Mouse (Mus musculus) stomach, postnatal 0 days (tissue): ENCODE results near the gene Tfdp2.
A peak's percentile ranks its signal among the peaks of the same experiment; 100 is the strongest.

Experiments used
- CTCF ChIP-seq: IDR thresholded peaks from 2 replicates; pipeline ENCODE4 v1.5.1; 2016; ENCODE audit warnings: antibody characterized with exemption, low read depth, mild to moderate bottlenecking, moderate library complexity
- EP300 ChIP-seq: optimal IDR thresholded peaks from 2 replicates; pipeline ENCODE3; 2016; ENCODE audit warnings: antibody characterized with exemption

GRCm38 (mm10) chr9:96217799-96218198, 21.7 kb downstream of the Tfdp2 start:
- peak; percentile 59 for TF ChIP-seq CTCF
- TF ChIP-seq EP300, result no peak
